Mouse (Mus musculus): ENCODE results near the gene Fam129b. TPM values are rescaled to one million over a fixed set of nuclear protein-coding genes. Genes with fewer than 3 reads are reported as not detected.

Fam129b gene
- polyA plus RNA-seq, 1 experiment: 27.2 TPM

GRCm38 (mm10) chr2:32905297-32905696, 29.4 kb downstream of the Fam129b start:
- Histone ChIP-seq H3K4me1 (ENCODE audit: control insufficient read depth, insufficient read depth, insufficient read length, low read length) (peaks cover 11% of the 10 kb centered on the region; the same call in 1 of the 2 replicates), H3K27me3 (ENCODE audit: control insufficient read depth, insufficient read depth, low read length) (no peaks in the 10 kb centered on the region), H3K36me3 (ENCODE audit: control insufficient read depth, insufficient read depth, low read length) (peaks cover 7% of the 10 kb centered on the region; the same call in 1 of the 2 replicates), H3K4me3 (ENCODE audit: low read depth, low read length) (no peak overlapping the region), H3K27ac (ENCODE audit: insufficient read depth, low read depth, low read length) (no peak overlapping the region)
- no peak for TF ChIP-seq CTCF (IDR thresholded peaks at IDR 0.05; ENCODE audit: extremely low read depth, insufficient read length, insufficient replicate concordance, low read depth, low read length)
- no peak for TF ChIP-seq POLR2A (IDR thresholded peaks at IDR 0.05; ENCODE audit: low read depth, low read length)
- 73% methylated on average over 8 of the region's 8 CpGs for WGBS

- 66% methylated on average over 8 of the region's 8 CpGs for WGBS
Observed at GRCm38 (mm10) chr2:32907442-32907841, 31.5 kb downstream of the Fam129b start.

GRCm38 (mm10) chr2:32908272-32908671, 32.4 kb downstream of the Fam129b start:
- WGBS: 71% methylated on average over 6 of the region's 6 CpGs
- H3K36me3 ChIP-seq (ENCODE audit: control insufficient read depth, insufficient read depth, low read length): peaks cover 20% of the 10 kb centered on the region; the same call in 1 of the 2 replicates
- TF ChIP-seq CTCF (IDR thresholded peaks at IDR 0.05; ENCODE audit: extremely low read depth, insufficient read length, insufficient replicate concordance, low read depth, low read length): no peak
- no peak for TF ChIP-seq POLR2A (IDR thresholded peaks at IDR 0.05; ENCODE audit: low read depth, low read length)
- no peaks in the 10 kb centered on the region for H3K4me1 ChIP-seq (ENCODE audit: control insufficient read depth, insufficient read depth, insufficient read length, low read length)
- H3K27me3 ChIP-seq (ENCODE audit: control insufficient read depth, insufficient read depth, low read length): no peaks in the 10 kb centered on the region
- peak overlapping the region; percentile 46 for H3K27ac ChIP-seq (ENCODE audit: insufficient read depth, low read depth, low read length)
- no peak overlapping the region for H3K4me3 ChIP-seq (ENCODE audit: low read depth, low read length)

More at GRCm38 (mm10) chr2:32907442-32907841, 31.5 kb downstream of the Fam129b start:
- no peak overlapping the region for H3K27ac ChIP-seq (ENCODE audit: insufficient read depth, low read depth, low read length)
- no peak for TF ChIP-seq POLR2A (IDR thresholded peaks at IDR 0.05; ENCODE audit: low read depth, low read length)
- no peak for TF ChIP-seq CTCF (IDR thresholded peaks at IDR 0.05; ENCODE audit: extremely low read depth, insufficient read length, insufficient replicate concordance, low read depth, low read length)
- H3K36me3 ChIP-seq (ENCODE audit: control insufficient read depth, insufficient read depth, low read length): peaks cover 20% of the 10 kb centered on the region; the same call in 1 of the 2 replicates
- H3K4me1 ChIP-seq (ENCODE audit: control insufficient read depth, insufficient read depth, insufficient read length, low read length): no peaks in the 10 kb centered on the region
- H3K27me3 ChIP-seq (ENCODE audit: control insufficient read depth, insufficient read depth, low read length): no peaks in the 10 kb centered on the region
- no peak overlapping the region for H3K4me3 ChIP-seq (ENCODE audit: low read depth, low read length)

- peaks cover 22% of the 10 kb centered on the region; the same call in 1 of the 2 replicates for H3K36me3 ChIP-seq (ENCODE audit: control insufficient read depth, insufficient read depth, low read length)
- H3K27ac ChIP-seq (ENCODE audit: insufficient read depth, low read depth, low read length): peak overlapping the region; percentile 46
- H3K4me3 ChIP-seq (ENCODE audit: low read depth, low read length): no peak overlapping the region
- no peaks in the 10 kb centered on the region for H3K4me1 ChIP-seq (ENCODE audit: control insufficient read depth, insufficient read depth, insufficient read length, low read length)
- no peaks in the 10 kb centered on the region for H3K27me3 ChIP-seq (ENCODE audit: control insufficient read depth, insufficient read depth, low read length)
- 72% methylated on average over 11 of the region's 11 CpGs for WGBS
- no peak for TF ChIP-seq POLR2A (IDR thresholded peaks at IDR 0.05; ENCODE audit: low read depth, low read length)
- no peak for TF ChIP-seq CTCF (IDR thresholded peaks at IDR 0.05; ENCODE audit: extremely low read depth, insufficient read length, insufficient replicate concordance, low read depth, low read length)
Observed at GRCm38 (mm10) chr2:32908796-32909195, 32.9 kb downstream of the Fam129b start.

- Histone ChIP-seq H3K27ac (ENCODE audit: insufficient read depth, low read depth, low read length) (no peak overlapping the region), H3K36me3 (ENCODE audit: control insufficient read depth, insufficient read depth, low read length) (peaks cover 20% of the 10 kb centered on the region; the same call in 1 of the 2 replicates), H3K4me3 (ENCODE audit: low read depth, low read length) (no peak overlapping the region), H3K4me1 (ENCODE audit: control insufficient read depth, insufficient read depth, insufficient read length, low read length) (peaks cover 8% of the 10 kb centered on the region), H3K27me3 (ENCODE audit: control insufficient read depth, insufficient read depth, low read length) (no peaks in the 10 kb centered on the region)
- 86% methylated on average over 7 of the region's 7 CpGs for WGBS
- no peak for TF ChIP-seq CTCF (IDR thresholded peaks at IDR 0.05; ENCODE audit: extremely low read depth, insufficient read length, insufficient replicate concordance, low read depth, low read length)
- no peak for TF ChIP-seq POLR2A (IDR thresholded peaks at IDR 0.05; ENCODE audit: low read depth, low read length)
Observed at GRCm38 (mm10) chr2:32911639-32912182, 35.8 kb downstream of the Fam129b start.

GRCm38 (mm10) chr2:32912210-32912804, 36.4 kb downstream of the Fam129b start:
- WGBS: 32% methylated on average over 19 of the region's 19 CpGs
- peaks cover 19% of the 10 kb centered on the region; the same call in 1 of the 2 replicates for H3K36me3 ChIP-seq (ENCODE audit: control insufficient read depth, insufficient read depth, low read length)
- no peak overlapping the region for H3K4me3 ChIP-seq (ENCODE audit: low read depth, low read length)
- no peak overlapping the region for H3K27ac ChIP-seq (ENCODE audit: insufficient read depth, low read depth, low read length)
- TF ChIP-seq POLR2A (IDR thresholded peaks at IDR 0.05; ENCODE audit: low read depth, low read length) (no peak), CTCF (IDR thresholded peaks at IDR 0.05; ENCODE audit: extremely low read depth, insufficient read length, insufficient replicate concordance, low read depth, low read length) (peak; percentile 100)
- peaks cover 11% of the 10 kb centered on the region for H3K4me1 ChIP-seq (ENCODE audit: control insufficient read depth, insufficient read depth, insufficient read length, low read length)
- H3K27me3 ChIP-seq (ENCODE audit: control insufficient read depth, insufficient read depth, low read length): no peaks in the 10 kb centered on the region

- Histone ChIP-seq H3K4me1 (ENCODE audit: control insufficient read depth, insufficient read depth, insufficient read length, low read length) (peaks cover 11% of the 10 kb centered on the region), H3K4me3 (ENCODE audit: low read depth, low read length) (no peak overlapping the region), H3K27ac (ENCODE audit: insufficient read depth, low read depth, low read length) (peak overlapping the region; percentile 51; the same call in 1 of the 2 replicates), H3K36me3 (ENCODE audit: control insufficient read depth, insufficient read depth, low read length) (peaks cover 20% of the 10 kb centered on the region), H3K27me3 (ENCODE audit: control insufficient read depth, insufficient read depth, low read length) (no peaks in the 10 kb centered on the region)
- TF ChIP-seq POLR2A (IDR thresholded peaks at IDR 0.05; ENCODE audit: low read depth, low read length) (no peak), CTCF (IDR thresholded peaks at IDR 0.05; ENCODE audit: extremely low read depth, insufficient read length, insufficient replicate concordance, low read depth, low read length) (no peak)
- WGBS: 57% methylated on average over 5 of the region's 5 CpGs
Observed at GRCm38 (mm10) chr2:32914362-32914761, 38.4 kb downstream of the Fam129b start.
